Mouse (Mus musculus) spleen, adult 2 months (tissue): ENCODE data around the gene Tom1l1.

Experiments
- CTCF ChIP-seq: fragments of 200-500 bp; IDR thresholded peaks from 2 replicates; pipeline ENCODE4 v1.5.1; 2011; ENCODE audit warnings: mild to moderate bottlenecking, inconsistent platforms; ENCODE audit not compliant: insufficient read depth, insufficient read length, insufficient replicate concordance; ENCODE audit errors: extremely low read depth
- POLR2A ChIP-seq: fragments of 200-500 bp; IDR thresholded peaks from 2 replicates; pipeline ENCODE4 v1.6.1; 2011; ENCODE audit warnings: low read depth, low read length, inconsistent platforms

GRCm38 (mm10) chr11:90677771-90678288 lies 10.3 kb downstream of the Tom1l1 start:
- no peak for TF ChIP-seq CTCF
- no peak for TF ChIP-seq POLR2A
